Mouse (Mus musculus) intestine, embryonic 16.5 days (tissue): ENCODE results near the gene Ccdc88c. TPM values are rescaled to one million over a fixed set of nuclear protein-coding genes. Genes with fewer than 3 reads are reported as not detected.

Experiments used
- ATAC-seq: fragments of 200-750 bp; cut with Nextera tagmentation; 2 replicates; pipeline ENCODE4 v1.8.0; 2017; ENCODE audit warnings: moderate TSS enrichment, moderate library complexity
- H3K27ac ChIP-seq: fragments of 300-500 bp; sonication (generic); 2 replicates; pipeline ENCODE4 v1.5.1; 2014; ENCODE audit warnings: mild to moderate bottlenecking, low read length
- H3K27me3 ChIP-seq: fragments of 300-500 bp; sonication (generic); replicated peaks from 2 replicates; pipeline ENCODE4 v1.6.1; 2014; ENCODE audit warnings: low read length, control low read depth, mixed read lengths; ENCODE audit not compliant: control insufficient read depth, insufficient read depth
- H3K36me3 ChIP-seq: fragments of 300-500 bp; sonication (generic); 2 replicates; pipeline ENCODE4 v1.6.1; 2014; ENCODE audit warnings: low read length, control low read depth; ENCODE audit not compliant: control insufficient read depth, insufficient read depth
- H3K4me1 ChIP-seq: fragments of 300-500 bp; sonication (generic); 2 replicates; pipeline ENCODE4 v1.6.1; 2014; ENCODE audit warnings: low read length, control low read depth, mixed read lengths; ENCODE audit not compliant: control insufficient read depth, insufficient read depth
- H3K4me2 ChIP-seq: fragments of 300-500 bp; sonication (generic); 2 replicates; pipeline ENCODE4 v1.6.1; 2014; ENCODE audit warnings: low read depth, low read length, control low read depth
- H3K4me3 ChIP-seq: fragments of 300-500 bp; sonication (generic); 2 replicates; pipeline ENCODE4 v1.5.1; 2014; ENCODE audit warnings: mild to moderate bottlenecking, low read length
- H3K9ac ChIP-seq: fragments of 300-500 bp; sonication (generic); 2 replicates; pipeline ENCODE4 v1.6.1; 2014; ENCODE audit warnings: low read depth, low read length
- H3K9me3 ChIP-seq: fragments of 300-500 bp; sonication (generic); 2 replicates; pipeline ENCODE4 v1.6.1; 2016; ENCODE audit warnings: low read length, control low read depth; ENCODE audit not compliant: control insufficient read depth
- WGBS: fragments of 180-500 bp; shearing (Covaris S2); extraction: QIAGEN DNeasy Blood & Tissue Kit; methylation state at CpG from one replicate; pipeline ENCODE4 v1.1.7; 2014; 5-methylcytosine and 5-hydroxymethylcytosine counted together
- polyA plus RNA-seq: library from polyadenylated mRNA; unstranded; fragments of >200 nt; fragmentation: Nextera tagmentation; extraction: Ambion mirVana; gene quantifications from 2 replicates; pipeline ENCODE4 v1.2.1, GENCODE M21; 2015

Ccdc88c gene
- polyA plus RNA-seq, 1 experiment from 2014 or later: 13.1 TPM

- Histone ChIP-seq H3K27ac (no peak overlapping the region), H3K4me3 (no peak overlapping the region), H3K4me2 (no peak overlapping the region), H3K36me3 (no peaks in the 10 kb centered on the region), H3K9me3 (no peaks in the 10 kb centered on the region), H3K27me3 (no peaks in the 10 kb centered on the region), H3K9ac (no peak overlapping the region), H3K4me1 (peaks cover 41% of the 10 kb centered on the region)
- no peak for ATAC-seq
- WGBS: 82% methylated on average over 3 of the region's 3 CpGs
Observed at GRCm38 (mm10) chr12:100994140-100995015, 34.5 kb downstream of the Ccdc88c start.

DNA sequence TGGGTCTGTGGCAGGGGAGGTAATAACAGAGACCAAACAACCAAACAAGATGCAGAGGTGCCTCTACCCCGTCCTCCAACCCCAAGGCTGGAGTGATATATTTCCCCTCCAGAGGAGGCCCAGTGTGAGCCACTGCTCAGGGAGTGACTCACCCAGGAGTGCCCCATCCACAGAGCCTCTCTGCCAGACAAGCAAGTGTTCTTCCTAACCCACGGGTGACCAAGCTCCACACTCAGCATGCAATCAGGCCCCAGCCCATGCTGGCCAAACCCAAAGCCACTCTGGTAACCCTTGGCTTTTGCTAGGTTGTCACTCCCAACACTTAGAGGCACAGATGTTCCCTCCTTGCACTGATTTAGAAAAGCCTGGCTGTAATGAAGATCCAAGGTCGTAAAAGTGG lies 35.7 kb downstream of the Ccdc88c start:
- Histone ChIP-seq H3K9ac (0 out of 2 replicates have a peak overlapping the region, but pooled peaks have one; percentile 10), H3K4me3 (no peak overlapping the region), H3K36me3 (no peaks in the 10 kb centered on the region), H3K9me3 (no peaks in the 10 kb centered on the region), H3K27me3 (no peaks in the 10 kb centered on the region), H3K27ac (no peak overlapping the region), H3K4me1 (peaks cover 28% of the 10 kb centered on the region), H3K4me2 (no peak overlapping the region)
- WGBS: 60% methylated on average over 3 of the region's 3 CpGs
- no peak for ATAC-seq

DNA sequence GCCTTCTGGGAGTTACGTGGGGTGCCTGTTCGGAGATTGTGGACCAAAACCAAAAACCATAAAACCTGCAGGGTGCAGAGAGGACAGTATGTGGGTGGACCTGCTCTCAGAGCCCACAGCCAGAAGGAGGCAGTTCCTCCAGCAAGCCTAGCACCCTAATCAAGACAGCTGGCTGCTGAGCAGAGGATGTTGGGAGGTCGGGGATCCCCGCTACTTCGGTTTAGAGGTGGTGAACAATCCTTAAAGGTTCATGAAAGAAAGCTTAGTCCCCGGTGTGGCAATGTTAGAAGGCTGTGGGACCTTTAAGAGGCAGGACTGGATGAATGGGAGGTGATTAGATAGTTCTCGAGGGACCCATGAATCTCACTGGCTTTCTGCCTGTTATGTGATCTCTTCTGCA lies 36.4 kb downstream of the Ccdc88c start:
- WGBS: 83% methylated on average over 7 of the region's 7 CpGs
- H3K4me1 ChIP-seq: peaks cover 22% of the 10 kb centered on the region
- H3K4me3 ChIP-seq: no peak overlapping the region
- H3K36me3 ChIP-seq: no peaks in the 10 kb centered on the region
- H3K9ac ChIP-seq: no peak overlapping the region
- no peak overlapping the region for H3K27ac ChIP-seq
- no peaks in the 10 kb centered on the region for H3K27me3 ChIP-seq
- no peak overlapping the region for H3K4me2 ChIP-seq
- no peaks in the 10 kb centered on the region for H3K9me3 ChIP-seq
- no peak for ATAC-seq

DNA sequence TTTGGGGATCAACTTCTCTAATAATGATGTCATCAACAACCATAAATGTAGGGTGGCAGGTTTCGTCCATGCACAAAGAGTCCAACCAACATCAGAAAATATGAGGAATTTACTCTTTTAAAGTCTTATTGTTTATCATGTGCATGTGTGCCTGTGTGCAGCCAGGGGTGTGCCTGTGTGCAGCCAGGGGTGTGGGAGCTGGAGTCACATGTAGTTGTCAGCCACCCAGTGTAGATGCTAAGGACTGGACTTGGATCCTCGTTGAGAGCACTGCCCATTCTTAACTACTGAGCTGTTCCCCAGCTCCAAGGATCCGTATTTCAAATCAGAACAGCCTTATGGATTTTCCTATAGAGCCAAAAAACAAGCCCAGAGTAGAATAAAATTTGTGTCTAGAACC lies 37.7 kb downstream of the Ccdc88c start:
- no peak overlapping the region for H3K9ac ChIP-seq
- H3K4me2 ChIP-seq: no peak overlapping the region
- 0 out of 2 replicates have a peak, but pooled peaks have one; percentile 43 for ATAC-seq
- H3K36me3 ChIP-seq: no peaks in the 10 kb centered on the region
- peaks cover 22% of the 10 kb centered on the region for H3K4me1 ChIP-seq
- H3K27me3 ChIP-seq: no peaks in the 10 kb centered on the region
- no peaks in the 10 kb centered on the region for H3K9me3 ChIP-seq
- no peak overlapping the region for H3K27ac ChIP-seq
- H3K4me3 ChIP-seq: no peak overlapping the region
- 69% methylated on average over 3 of the region's 3 CpGs for WGBS

DNA sequence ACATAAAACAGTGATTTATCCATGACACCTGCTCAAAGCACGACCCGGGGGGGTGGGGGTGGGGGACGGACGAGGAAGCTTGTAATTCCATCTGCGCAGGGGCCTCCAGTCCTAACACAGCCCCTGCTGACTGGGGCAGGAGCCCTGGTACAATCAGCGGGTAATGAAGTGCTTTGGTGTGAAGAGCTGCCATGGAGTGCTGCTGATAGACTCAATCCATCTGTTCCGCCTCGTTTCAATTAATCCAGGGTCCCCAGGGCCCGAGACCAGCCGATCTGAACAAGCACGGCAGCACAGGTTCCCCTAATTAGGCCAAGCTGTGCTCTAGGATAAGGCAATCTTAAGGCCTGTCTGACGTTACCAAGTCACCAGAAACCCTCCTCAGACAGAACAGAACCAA lies 38.6 kb downstream of the Ccdc88c start:
- no peak overlapping the region for H3K27ac ChIP-seq
- no peaks in the 10 kb centered on the region for H3K9me3 ChIP-seq
- 50% methylated on average over 12 of the region's 12 CpGs for WGBS

GRCm38 (mm10) chr12:100989780-100990288 lies 39.0 kb downstream of the Ccdc88c start:
- 64% methylated on average over 4 of the region's 4 CpGs for WGBS

More for the DNA sequence above, 38.6 kb downstream of the Ccdc88c start:
- H3K9ac ChIP-seq: no peak overlapping the region
- no peaks in the 10 kb centered on the region for H3K27me3 ChIP-seq
- no peak overlapping the region for H3K4me3 ChIP-seq
- H3K4me1 ChIP-seq: peaks cover 14% of the 10 kb centered on the region
- no peak overlapping the region for H3K4me2 ChIP-seq
- no peaks in the 10 kb centered on the region for H3K36me3 ChIP-seq
- ATAC-seq: no peak

GRCm38 (mm10) chr12:100988324-100989130 lies 40.3 kb downstream of the Ccdc88c start:
- H3K36me3 ChIP-seq: no peaks in the 10 kb centered on the region
- H3K4me2 ChIP-seq: no peak overlapping the region
- H3K4me1 ChIP-seq: peaks cover 14% of the 10 kb centered on the region
- ATAC-seq: no peak
- H3K4me3 ChIP-seq: no peak overlapping the region
- H3K27ac ChIP-seq: no peak overlapping the region
- H3K27me3 ChIP-seq: no peaks in the 10 kb centered on the region
- no peaks in the 10 kb centered on the region for H3K9me3 ChIP-seq
- 79% methylated on average over 15 of the region's 15 CpGs for WGBS
- no peak overlapping the region for H3K9ac ChIP-seq

More at GRCm38 (mm10) chr12:100989780-100990288, 39.0 kb downstream of the Ccdc88c start:
- H3K4me1 ChIP-seq: peaks cover 14% of the 10 kb centered on the region
- H3K27me3 ChIP-seq: no peaks in the 10 kb centered on the region
- ATAC-seq: no peak
- H3K4me3 ChIP-seq: no peak overlapping the region
- no peaks in the 10 kb centered on the region for H3K9me3 ChIP-seq
- no peaks in the 10 kb centered on the region for H3K36me3 ChIP-seq
- no peak overlapping the region for H3K4me2 ChIP-seq
- no peak overlapping the region for H3K9ac ChIP-seq
- H3K27ac ChIP-seq: no peak overlapping the region

- Histone ChIP-seq H3K4me1 (peaks cover 18% of the 10 kb centered on the region), H3K9me3 (no peaks in the 10 kb centered on the region), H3K4me3 (no peak overlapping the region), H3K27ac (no peak overlapping the region), H3K9ac (no peak overlapping the region), H3K4me2 (no peak overlapping the region), H3K27me3 (no peaks in the 10 kb centered on the region), H3K36me3 (no peaks in the 10 kb centered on the region)
- no peak for ATAC-seq
- WGBS: 75% methylated on average over 4 of the region's 4 CpGs
Observed at GRCm38 (mm10) chr12:100986423-100986822, 42.4 kb downstream of the Ccdc88c start.

GRCm38 (mm10) chr12:100985793-100986157 lies 43.1 kb downstream of the Ccdc88c start:
- Histone ChIP-seq H3K9me3 (no peaks in the 10 kb centered on the region), H3K27ac (0 out of 2 replicates have a peak overlapping the region, but pooled peaks have one; percentile 23), H3K4me3 (no peak overlapping the region), H3K9ac (no peak overlapping the region), H3K4me2 (no peak overlapping the region), H3K4me1 (peaks cover 18% of the 10 kb centered on the region), H3K27me3 (no peaks in the 10 kb centered on the region), H3K36me3 (no peaks in the 10 kb centered on the region)
- WGBS: 84% methylated on average over 2 of the region's 2 CpGs
- ATAC-seq: no peak
